Mouse (Mus musculus): ENCODE results near the gene Gm11084. TPM values are rescaled to one million over a fixed set of nuclear protein-coding genes. Genes with fewer than 3 reads are reported as not detected.
"Not testable (repeated sequence)": the region's sequence is repeated elsewhere in the genome, so short reads cannot be mapped to it uniquely, and the experiment has no call there.

The Gm11084 gene
- polyA plus RNA-seq, 1 experiment, result not detected

DNA sequence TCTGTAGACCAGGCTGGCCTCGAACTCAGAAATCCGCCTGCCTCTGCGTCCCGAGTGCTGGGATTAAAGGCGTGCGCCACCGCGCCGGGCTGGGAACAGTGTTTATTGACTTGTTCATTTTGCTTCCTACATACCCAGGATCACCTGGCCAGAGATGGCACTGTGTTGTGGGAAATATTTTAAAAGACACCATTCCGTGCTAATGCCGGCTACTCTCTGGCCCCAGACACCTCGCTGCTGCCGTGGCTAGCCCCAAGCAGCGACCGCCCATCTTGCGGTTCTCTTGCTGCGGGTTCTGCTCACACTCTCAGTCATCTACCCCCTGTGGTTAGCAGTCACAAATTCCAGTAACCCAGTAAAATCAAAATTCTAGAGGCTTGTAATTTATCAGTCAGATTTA is 6.0 kb upstream of the Gm11084 start:
- Histone ChIP-seq H3K4me1 (ENCODE audit: control insufficient read depth, insufficient read depth, low read length) (0 out of 2 replicates have a peak, but pooled peaks cover 2% of the 10 kb centered on the region), H3K36me3 (ENCODE audit: control insufficient read depth, insufficient read depth, low read length) (no peaks in the 10 kb centered on the region), H3K27ac (ENCODE audit: control insufficient read depth, insufficient read depth, low read depth, low read length) (no peak overlapping the region), H3K4me3 (ENCODE audit: control insufficient read depth, low read depth, low read length) (no peak overlapping the region), H3K27me3 (ENCODE audit: control insufficient read depth, insufficient read depth, low read length) (no peaks in the 10 kb centered on the region)
- no peak for TF ChIP-seq CTCF (IDR thresholded peaks at IDR 0.05; ENCODE audit: control insufficient read depth, insufficient read depth, insufficient replicate concordance, low read depth, low read length)
- no peak for TF ChIP-seq POLR2A (IDR thresholded peaks at IDR 0.05; ENCODE audit: control insufficient read depth, low read depth, low read length)

DNA sequence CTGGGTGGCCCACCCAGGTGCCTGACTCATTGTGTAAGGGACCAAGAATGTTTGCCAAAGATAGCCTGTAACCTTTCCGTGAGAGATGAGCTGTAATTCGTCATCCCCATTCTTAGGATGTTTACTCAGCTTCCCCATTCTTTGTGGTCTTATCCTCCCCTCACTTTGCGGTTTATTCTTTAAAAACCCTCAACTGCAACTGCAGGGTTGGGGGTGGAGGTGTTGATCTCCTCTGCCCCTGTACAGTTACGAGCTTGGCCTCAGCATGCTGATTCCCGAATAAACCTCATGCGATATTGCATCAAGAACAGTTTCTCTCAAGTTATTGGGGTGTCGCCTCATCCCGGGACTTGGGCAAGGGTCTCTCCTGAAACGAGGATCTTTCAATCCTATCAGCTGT is 2.4 kb upstream of the Gm11084 start:
- not testable (repeated sequence) for H3K36me3 ChIP-seq (ENCODE audit: control insufficient read depth, insufficient read depth, low read length); H3K4me3 ChIP-seq (ENCODE audit: control insufficient read depth, low read depth, low read length); H3K4me1 ChIP-seq (ENCODE audit: control insufficient read depth, insufficient read depth, low read length); H3K27ac ChIP-seq (ENCODE audit: control insufficient read depth, insufficient read depth, low read depth, low read length); H3K27me3 ChIP-seq (ENCODE audit: control insufficient read depth, insufficient read depth, low read length)

DNA sequence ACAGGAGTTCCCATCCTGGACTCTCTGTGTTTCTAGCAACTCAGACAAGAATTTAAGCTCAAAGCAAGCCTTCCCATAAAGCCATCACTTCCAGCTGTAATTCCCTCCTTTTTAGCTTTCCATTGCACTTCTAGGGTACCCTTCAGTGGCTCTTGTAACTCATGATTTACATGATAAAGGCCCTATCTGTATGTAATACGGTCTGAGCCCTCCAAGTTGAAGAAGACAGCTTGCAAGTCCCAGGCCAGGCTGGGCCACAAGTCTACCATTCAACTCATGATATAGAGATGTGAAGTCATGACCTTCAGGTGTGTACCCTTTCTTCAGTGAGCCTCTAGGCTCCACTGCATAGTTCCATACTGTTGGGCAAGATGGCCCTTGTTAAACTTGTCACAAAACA is 1.0 kb downstream of the Gm11084 start:
- Histone ChIP-seq H3K27ac (ENCODE audit: control insufficient read depth, insufficient read depth, low read depth, low read length) (no peak overlapping the region), H3K36me3 (ENCODE audit: control insufficient read depth, insufficient read depth, low read length) (no peaks in the 10 kb centered on the region), H3K27me3 (ENCODE audit: control insufficient read depth, insufficient read depth, low read length) (no peaks in the 10 kb centered on the region), H3K4me1 (ENCODE audit: control insufficient read depth, insufficient read depth, low read length) (peaks cover 2% of the 10 kb centered on the region; the same call in 1 of the 2 replicates), H3K4me3 (ENCODE audit: control insufficient read depth, low read depth, low read length) (no peak overlapping the region)
- TF ChIP-seq POLR2A (IDR thresholded peaks at IDR 0.05; ENCODE audit: control insufficient read depth, low read depth, low read length) (no peak), CTCF (IDR thresholded peaks at IDR 0.05; ENCODE audit: control insufficient read depth, insufficient read depth, insufficient replicate concordance, low read depth, low read length) (no peak)

DNA sequence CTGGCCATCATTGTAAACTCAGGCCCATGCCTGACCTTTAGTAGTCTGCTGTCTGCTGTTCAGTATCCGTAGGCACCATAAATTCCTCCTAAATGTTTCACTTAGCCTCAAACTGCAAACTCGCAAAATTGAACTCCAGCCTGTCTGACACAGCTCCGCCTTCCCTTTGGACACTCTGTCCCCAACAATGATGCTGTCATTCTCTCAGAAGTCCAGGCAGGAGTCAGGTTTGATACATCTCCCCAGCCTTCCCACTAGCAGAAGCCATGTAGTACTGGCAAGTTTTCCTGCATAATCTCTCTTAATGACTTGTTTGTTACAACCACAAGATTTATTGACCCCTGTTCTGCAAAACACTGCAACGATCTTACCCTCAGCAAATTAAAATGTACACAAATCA is 1.7 kb downstream of the Gm11084 start:
- H3K27ac ChIP-seq (ENCODE audit: control insufficient read depth, insufficient read depth, low read depth, low read length), result no peak overlapping the region
- H3K36me3 ChIP-seq (ENCODE audit: control insufficient read depth, insufficient read depth, low read length), result no peaks in the 10 kb centered on the region
- no peaks in the 10 kb centered on the region for H3K27me3 ChIP-seq (ENCODE audit: control insufficient read depth, insufficient read depth, low read length)
- H3K4me3 ChIP-seq (ENCODE audit: control insufficient read depth, low read depth, low read length), result no peak overlapping the region
- TF ChIP-seq POLR2A (IDR thresholded peaks at IDR 0.05; ENCODE audit: control insufficient read depth, low read depth, low read length), result no peak
- TF ChIP-seq CTCF (IDR thresholded peaks at IDR 0.05; ENCODE audit: control insufficient read depth, insufficient read depth, insufficient replicate concordance, low read depth, low read length), result no peak
- H3K4me1 ChIP-seq (ENCODE audit: control insufficient read depth, insufficient read depth, low read length), result peaks cover 2% of the 10 kb centered on the region; the same call in 1 of the 2 replicates

DNA sequence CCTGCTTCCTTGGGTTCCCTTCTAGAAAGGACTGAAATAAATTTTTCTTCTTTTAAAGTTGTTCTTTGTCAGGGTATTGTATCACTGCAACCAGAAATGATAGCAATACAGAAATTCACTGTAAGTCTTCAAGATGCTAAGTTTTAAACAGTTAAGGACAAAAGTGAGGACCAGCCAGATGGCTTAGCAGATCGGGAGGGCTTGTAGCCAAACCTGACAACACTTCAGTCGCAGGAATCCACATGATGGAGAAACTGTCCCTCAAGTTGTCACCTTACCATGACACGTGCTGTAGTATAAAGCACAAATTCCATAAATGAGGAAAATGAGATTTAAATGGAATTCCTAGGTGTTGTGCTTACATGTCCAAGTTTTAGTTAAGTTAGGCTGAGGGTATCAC is 3.3 kb downstream of the Gm11084 start:
- Histone ChIP-seq H3K36me3 (ENCODE audit: control insufficient read depth, insufficient read depth, low read length) (no peaks in the 10 kb centered on the region), H3K4me3 (ENCODE audit: control insufficient read depth, low read depth, low read length) (no peak overlapping the region), H3K27ac (ENCODE audit: control insufficient read depth, insufficient read depth, low read depth, low read length) (no peak overlapping the region), H3K4me1 (ENCODE audit: control insufficient read depth, insufficient read depth, low read length) (peaks cover 2% of the 10 kb centered on the region; the same call in 1 of the 2 replicates), H3K27me3 (ENCODE audit: control insufficient read depth, insufficient read depth, low read length) (no peaks in the 10 kb centered on the region)
- no peak for TF ChIP-seq CTCF (IDR thresholded peaks at IDR 0.05; ENCODE audit: control insufficient read depth, insufficient read depth, insufficient replicate concordance, low read depth, low read length)
- no peak for TF ChIP-seq POLR2A (IDR thresholded peaks at IDR 0.05; ENCODE audit: control insufficient read depth, low read depth, low read length)

DNA sequence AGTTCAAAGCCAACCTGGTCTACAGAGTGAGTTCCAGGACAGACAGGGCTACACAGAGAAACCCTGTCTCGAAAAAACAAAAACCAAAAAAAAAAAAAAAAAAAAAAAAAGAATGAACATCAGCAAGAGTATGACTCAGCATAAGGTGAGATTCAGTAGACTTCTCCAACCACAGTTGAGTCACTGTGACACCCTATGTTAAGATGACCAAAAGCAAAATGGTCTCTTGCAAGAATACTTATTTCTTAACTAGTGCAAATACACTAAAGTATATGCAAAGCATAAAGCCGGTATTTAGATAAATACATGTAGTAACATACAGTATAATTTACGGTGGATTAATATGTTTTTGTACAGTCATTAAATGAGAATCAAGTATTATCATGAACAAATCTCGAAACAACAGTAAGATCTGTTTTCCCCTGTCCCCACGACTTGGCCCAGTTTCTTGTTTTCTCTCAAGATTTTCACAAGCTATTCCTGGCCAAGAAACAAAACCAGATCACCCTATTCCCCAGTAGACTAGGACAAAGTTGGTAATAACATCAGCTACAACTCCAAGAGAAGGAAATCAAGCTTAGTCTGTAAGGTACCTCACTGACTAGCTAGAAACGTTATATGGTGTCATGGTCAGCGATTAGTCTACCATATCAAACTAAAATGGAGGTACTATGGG is 4.3 kb downstream of the Gm11084 start:
- H3K4me1 ChIP-seq (ENCODE audit: control insufficient read depth, insufficient read depth, low read length), result peaks cover 2% of the 10 kb centered on the region; the same call in 1 of the 2 replicates
- TF ChIP-seq POLR2A (IDR thresholded peaks at IDR 0.05; ENCODE audit: control insufficient read depth, low read depth, low read length), result no peak
- TF ChIP-seq CTCF (IDR thresholded peaks at IDR 0.05; ENCODE audit: control insufficient read depth, insufficient read depth, insufficient replicate concordance, low read depth, low read length), result no peak
- H3K27me3 ChIP-seq (ENCODE audit: control insufficient read depth, insufficient read depth, low read length), result no peaks in the 10 kb centered on the region
- no peaks in the 10 kb centered on the region for H3K36me3 ChIP-seq (ENCODE audit: control insufficient read depth, insufficient read depth, low read length)
- no peak overlapping the region for H3K27ac ChIP-seq (ENCODE audit: control insufficient read depth, insufficient read depth, low read depth, low read length)
- no peak overlapping the region for H3K4me3 ChIP-seq (ENCODE audit: control insufficient read depth, low read depth, low read length)

DNA sequence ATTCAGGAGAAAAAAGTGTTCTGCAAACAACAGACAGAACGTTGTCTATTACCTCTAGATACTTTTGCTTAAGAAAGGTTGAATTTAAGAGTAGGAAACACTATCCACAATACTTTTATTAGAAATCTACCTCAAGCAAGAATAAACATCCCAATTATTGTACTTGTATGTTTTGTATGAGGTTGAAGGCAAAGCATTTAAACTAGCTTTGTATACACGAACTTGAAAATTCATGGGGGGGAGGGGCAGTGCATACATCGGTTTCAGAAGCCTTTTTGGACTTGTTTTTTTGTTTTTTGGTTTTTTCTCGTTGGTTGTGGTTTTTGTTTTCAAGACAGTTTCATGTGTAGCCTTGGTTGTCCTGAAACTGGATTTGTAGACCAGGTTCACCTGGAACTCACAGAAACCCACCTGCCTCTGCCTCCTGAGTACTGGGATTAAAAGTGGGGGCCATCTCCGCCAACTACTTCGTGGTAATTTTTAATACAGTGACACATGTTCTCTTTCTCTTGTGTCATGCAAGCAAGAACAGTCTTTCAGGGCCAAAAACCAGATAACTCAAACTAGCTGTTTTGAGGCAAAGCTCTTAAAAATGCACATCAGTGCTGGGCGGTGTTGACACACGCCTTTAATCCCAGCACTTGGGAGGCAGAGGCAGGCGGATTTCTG is 4.9 kb downstream of the Gm11084 start:
- no peaks in the 10 kb centered on the region for H3K27me3 ChIP-seq (ENCODE audit: control insufficient read depth, insufficient read depth, low read length)
- H3K36me3 ChIP-seq (ENCODE audit: control insufficient read depth, insufficient read depth, low read length), result no peaks in the 10 kb centered on the region
- H3K4me3 ChIP-seq (ENCODE audit: control insufficient read depth, low read depth, low read length), result 0 out of 2 replicates have a peak overlapping the region, but pooled peaks have one; percentile 14
- no peak overlapping the region for H3K27ac ChIP-seq (ENCODE audit: control insufficient read depth, insufficient read depth, low read depth, low read length)
- H3K4me1 ChIP-seq (ENCODE audit: control insufficient read depth, insufficient read depth, low read length), result peaks cover 2% of the 10 kb centered on the region; the same call in 1 of the 2 replicates
- TF ChIP-seq POLR2A (IDR thresholded peaks at IDR 0.05; ENCODE audit: control insufficient read depth, low read depth, low read length), result no peak

Measured in testis, adult 2 months (tissue).